Mouse (Mus musculus) midbrain, embryonic 13.5 days (tissue): ENCODE data around the gene Ddx10. TPM values are rescaled to one million over a fixed set of nuclear protein-coding genes. Genes with fewer than 3 reads are reported as not detected.
"Not testable (repeated sequence)": the region's sequence is repeated elsewhere in the genome, so short reads cannot be mapped to it uniquely, and the experiment has no call there.

Source experiments
- ATAC-seq: fragments of 200-750 bp; cut with Nextera tagmentation; 2 replicates; pipeline ENCODE4 v1.8.0; 2017; ENCODE audit warnings: mild to moderate bottlenecking, moderate TSS enrichment, moderate library complexity
- H3K27ac ChIP-seq: fragments of 300-500 bp; sonication (generic); 2 replicates; pipeline ENCODE4 v1.5.1; 2015; ENCODE audit warnings: inconsistent platforms, mild to moderate bottlenecking, moderate library complexity
- H3K27me3 ChIP-seq: fragments of 300-500 bp; sonication (generic); 2 replicates; pipeline ENCODE4 v1.6.1; 2015; ENCODE audit warnings: mild to moderate bottlenecking, inconsistent platforms
- H3K36me3 ChIP-seq: fragments of 300-500 bp; sonication (generic); 2 replicates; pipeline ENCODE4 v1.6.1; 2015; ENCODE audit warnings: mild to moderate bottlenecking, inconsistent platforms
- H3K4me1 ChIP-seq: fragments of 300-500 bp; sonication (generic); replicated peaks from 2 replicates; pipeline ENCODE4 v1.6.1; 2015; ENCODE audit warnings: inconsistent platforms
- H3K4me2 ChIP-seq: fragments of 300-500 bp; sonication (generic); replicated peaks from 2 replicates; pipeline ENCODE4 v1.6.1; 2015; ENCODE audit warnings: moderate library complexity, mild to moderate bottlenecking, inconsistent platforms
- H3K4me3 ChIP-seq: fragments of 300-500 bp; sonication (generic); replicated peaks from 2 replicates; pipeline ENCODE4 v1.5.1; 2015; ENCODE audit warnings: mild to moderate bottlenecking, inconsistent platforms
- H3K9ac ChIP-seq: fragments of 300-500 bp; sonication (generic); replicated peaks from 2 replicates; pipeline ENCODE4 v1.6.1; 2015; ENCODE audit warnings: mild to moderate bottlenecking, inconsistent platforms
- H3K9me3 ChIP-seq: fragments of 300-500 bp; sonication (generic); 2 replicates; pipeline ENCODE4 v1.6.1; 2016; ENCODE audit warnings: mild to moderate bottlenecking, inconsistent platforms
- WGBS: fragments of 180-500 bp; shearing (Covaris S2); methylation state at CpG from one replicate; pipeline ENCODE4 v1.1.7; 2015; 5-methylcytosine and 5-hydroxymethylcytosine counted together
- polyA plus RNA-seq: library from polyadenylated mRNA; unstranded; fragments of >200 nt; fragmentation: Nextera tagmentation; extraction: Ambion mirVana; gene quantifications from 2 replicates; pipeline ENCODE4 v1.2.1, GENCODE M21; 2015

Ddx10 gene
- polyA plus RNA-seq, 1 experiment from 2014 or later: 25.0 TPM

DNA sequence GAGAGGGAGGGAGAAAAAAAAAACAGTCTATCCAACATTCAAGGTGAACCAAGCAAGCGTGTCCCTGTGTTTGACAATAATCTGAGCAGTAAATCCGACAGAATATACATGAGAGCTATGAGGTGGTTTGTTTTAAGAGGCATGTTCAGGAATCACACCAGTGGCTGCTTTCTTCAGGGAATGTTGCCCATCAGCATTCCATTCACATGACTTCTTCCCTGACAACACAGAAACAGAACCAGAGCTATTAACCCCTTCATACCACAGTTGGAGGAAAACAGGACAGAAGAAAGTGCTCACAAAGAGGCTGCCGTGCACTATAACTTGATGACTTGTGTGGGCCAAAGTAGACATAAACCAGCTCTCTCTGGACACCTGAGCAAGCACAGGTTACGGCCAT is 16.5 kb upstream of the Ddx10 start:
- H3K36me3 ChIP-seq: no peaks in the 10 kb centered on the region
- no peaks in the 10 kb centered on the region for H3K9me3 ChIP-seq
- no peak overlapping the region for H3K4me3 ChIP-seq
- H3K4me1 ChIP-seq: no peaks in the 10 kb centered on the region
- H3K27me3 ChIP-seq: no peaks in the 10 kb centered on the region
- no peak overlapping the region for H3K4me2 ChIP-seq
- no peak overlapping the region for H3K9ac ChIP-seq
- ATAC-seq: no peak
- WGBS: 76% methylated on average over 4 of the region's 4 CpGs
- no peak overlapping the region for H3K27ac ChIP-seq

DNA sequence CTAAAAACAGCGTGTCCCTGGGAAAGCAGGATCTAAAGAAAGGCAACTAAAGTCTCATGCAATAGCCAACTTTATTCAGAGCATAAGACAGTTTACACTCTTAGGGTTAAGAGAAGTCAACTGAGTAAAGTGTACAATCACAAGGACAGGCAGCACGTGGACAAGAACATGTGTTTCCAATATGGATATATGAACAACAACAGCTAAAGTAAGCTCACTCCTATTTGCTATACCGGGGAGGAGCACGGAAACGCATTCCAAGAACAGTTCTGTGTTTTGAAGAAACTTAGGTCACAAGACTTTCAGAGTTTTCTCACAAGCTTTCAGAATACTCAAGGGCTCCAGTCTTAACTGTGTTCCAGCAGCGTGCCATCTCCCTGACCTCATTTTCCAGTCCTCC is 10.3 kb upstream of the Ddx10 start:
- WGBS: 44% methylated on average over 6 of the region's 6 CpGs
- no peak overlapping the region for H3K27ac ChIP-seq
- no peak overlapping the region for H3K4me2 ChIP-seq
- H3K27me3 ChIP-seq: no peaks in the 10 kb centered on the region
- H3K4me1 ChIP-seq: peaks cover 6% of the 10 kb centered on the region; the same call in 1 of the 2 replicates
- H3K9me3 ChIP-seq: no peaks in the 10 kb centered on the region
- no peaks in the 10 kb centered on the region for H3K36me3 ChIP-seq
- 0 out of 2 replicates have a peak overlapping the region, but pooled peaks have one; percentile 8 for H3K9ac ChIP-seq
- ATAC-seq: no peak
- H3K4me3 ChIP-seq: no peak overlapping the region

DNA sequence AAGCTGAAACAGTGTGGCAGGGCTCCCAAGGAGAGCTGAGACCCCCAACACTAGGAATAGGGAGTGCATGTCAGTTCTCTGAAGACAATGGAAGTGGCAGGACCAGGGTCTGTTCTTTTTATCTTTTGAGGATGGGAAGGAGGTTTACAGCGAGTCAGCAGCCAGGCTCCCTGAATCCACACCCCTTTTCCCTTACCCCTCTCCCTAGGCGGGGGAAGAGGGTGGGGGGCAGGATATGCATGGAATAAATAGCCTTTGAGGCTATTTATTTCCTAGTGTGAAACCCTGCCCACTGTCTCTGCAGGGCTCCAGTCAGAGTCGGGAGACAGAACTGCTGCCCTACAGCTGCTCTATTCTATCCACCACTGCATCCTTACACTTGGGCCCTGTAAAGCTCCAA is 9.9 kb upstream of the Ddx10 start:
- no peak for ATAC-seq
- Histone ChIP-seq H3K4me3 (no peak overlapping the region), H3K9ac (peak overlapping the region; percentile 8; the same call in 1 of the 2 replicates)

DNA sequence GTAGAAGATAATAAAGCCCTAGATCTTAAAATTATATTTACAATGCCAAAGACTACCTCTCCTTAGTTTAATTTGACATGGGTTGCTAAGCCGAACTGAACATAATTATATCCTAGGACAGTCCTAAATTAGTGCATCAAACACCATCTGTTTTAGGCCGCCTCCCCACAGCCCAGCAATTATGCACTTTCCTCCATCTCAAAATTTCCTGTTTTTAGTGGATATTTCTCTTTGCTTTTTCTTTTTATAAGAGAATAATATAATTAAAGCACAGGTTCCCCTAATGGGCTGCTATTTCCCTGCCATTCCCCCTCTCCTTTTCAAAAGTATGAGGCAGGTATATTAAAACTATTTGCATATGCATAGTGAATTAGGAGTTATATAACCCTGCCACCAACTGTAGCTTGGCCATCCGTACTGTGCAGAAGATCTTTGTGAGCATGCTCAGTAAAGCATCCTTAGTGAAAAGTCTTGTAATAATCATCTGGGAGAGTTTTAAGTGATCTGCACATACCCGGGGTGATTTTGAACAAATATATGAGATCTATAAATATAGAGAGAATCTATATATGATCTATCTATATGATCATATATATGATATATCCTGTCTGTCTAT is 8.9 kb upstream of the Ddx10 start:
- no peak for ATAC-seq
- WGBS: 87% methylated on average over 4 of the region's 4 CpGs

More for the DNA sequence above, 9.9 kb upstream of the Ddx10 start:
- WGBS: 0% methylated on average over 3 of the region's 3 CpGs
- no peaks in the 10 kb centered on the region for H3K36me3 ChIP-seq
- H3K27me3 ChIP-seq: no peaks in the 10 kb centered on the region
- peaks cover 6% of the 10 kb centered on the region; the same call in 1 of the 2 replicates for H3K4me1 ChIP-seq
- no peaks in the 10 kb centered on the region for H3K9me3 ChIP-seq
- H3K27ac ChIP-seq: no peak overlapping the region
- H3K4me2 ChIP-seq: no peak overlapping the region

DNA sequence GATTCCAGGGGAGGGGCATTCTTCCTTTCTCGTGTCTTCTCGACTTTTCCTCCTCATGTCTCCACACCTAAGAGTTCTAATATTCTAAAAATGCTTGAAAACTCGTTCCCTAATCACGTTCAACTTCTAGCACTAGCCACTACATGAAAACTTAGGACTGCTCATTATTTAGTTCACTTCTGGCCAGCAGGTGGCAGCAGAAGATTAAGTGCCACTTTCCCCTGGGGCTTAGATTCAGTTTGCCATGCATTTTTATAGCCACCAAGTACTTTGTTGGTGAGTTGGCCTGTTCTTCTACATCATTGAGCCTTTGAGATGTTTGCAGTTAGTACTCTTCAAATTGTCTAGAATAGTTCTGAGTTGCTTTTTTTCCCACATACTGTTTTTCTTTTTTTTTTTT is 6.5 kb upstream of the Ddx10 start:
- 12% methylated on average over 4 of the region's 4 CpGs for WGBS
- Histone ChIP-seq H3K4me1 (peaks cover 6% of the 10 kb centered on the region; the same call in 1 of the 2 replicates), H3K4me2 (no peak overlapping the region), H3K4me3 (no peak overlapping the region), H3K27ac (no peak overlapping the region), H3K9me3 (no peaks in the 10 kb centered on the region), H3K27me3 (no peaks in the 10 kb centered on the region), H3K36me3 (no peaks in the 10 kb centered on the region), H3K9ac (no peak overlapping the region)
- 0 out of 2 replicates have a peak, but pooled peaks have one; percentile 34 for ATAC-seq

More for the DNA sequence above, 8.9 kb upstream of the Ddx10 start:
- Histone ChIP-seq H3K4me2 (no peak overlapping the region), H3K4me3 (no peak overlapping the region), H3K27me3 (no peaks in the 10 kb centered on the region), H3K9me3 (no peaks in the 10 kb centered on the region), H3K4me1 (peaks cover 6% of the 10 kb centered on the region; the same call in 1 of the 2 replicates), H3K27ac (no peak overlapping the region), H3K36me3 (no peaks in the 10 kb centered on the region), H3K9ac (no peak overlapping the region)

DNA sequence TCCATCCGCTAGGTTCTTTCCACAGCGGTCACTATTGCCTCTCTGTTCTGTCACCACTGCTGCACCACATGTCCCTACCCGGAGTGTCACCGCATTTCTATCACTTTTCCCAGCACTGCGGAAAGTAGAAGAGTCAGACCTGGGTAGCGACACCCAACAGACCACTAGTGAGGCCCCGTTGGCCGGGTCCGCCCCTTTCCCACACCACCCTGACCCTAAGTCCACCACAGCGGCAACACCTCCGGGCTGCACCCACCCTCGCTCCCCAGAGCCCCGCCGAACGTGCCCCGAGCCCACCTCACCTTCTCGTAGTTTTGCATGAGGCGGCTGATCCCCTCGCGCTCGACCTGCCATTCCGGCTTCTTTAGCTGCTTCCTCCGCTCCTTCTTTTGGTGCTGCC is 337 bp downstream of the Ddx10 start:
- ATAC-seq: peak; percentile 71
- H3K27ac ChIP-seq: no peak overlapping the region
- peaks cover 18% of the 10 kb centered on the region for H3K4me1 ChIP-seq
- 1% methylated on average over 23 of the region's 23 CpGs for WGBS
- no peaks in the 10 kb centered on the region for H3K36me3 ChIP-seq
- no peaks in the 10 kb centered on the region for H3K27me3 ChIP-seq
- H3K9me3 ChIP-seq: no peaks in the 10 kb centered on the region
- H3K4me3 ChIP-seq: peak overlapping the region; percentile 76
- H3K4me2 ChIP-seq: peak overlapping the region; percentile 95
- H3K9ac ChIP-seq: peak overlapping the region; percentile 78

DNA sequence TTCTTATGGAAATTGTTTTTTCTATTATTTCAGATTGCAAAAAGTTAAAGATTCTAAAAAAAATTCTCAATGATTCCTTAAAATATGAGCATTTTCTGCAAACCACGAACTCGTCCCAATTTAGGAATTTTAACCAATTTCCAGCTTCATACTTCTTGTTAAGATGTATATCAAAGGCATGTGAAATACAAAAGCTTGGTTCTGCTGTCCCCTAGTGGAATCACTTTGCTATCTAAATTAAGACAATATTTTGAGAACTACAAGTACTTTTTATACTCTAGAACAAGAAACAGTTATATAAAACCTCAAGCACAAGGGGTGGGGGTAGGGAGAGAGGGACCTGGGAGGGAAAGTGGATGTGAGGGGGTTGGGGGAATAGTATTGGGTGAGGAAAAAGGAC is 29.7 kb downstream of the Ddx10 start:
- Histone ChIP-seq H3K9me3 (no peaks in the 10 kb centered on the region), H3K4me1 (no peaks in the 10 kb centered on the region), H3K36me3 (peaks cover 10% of the 10 kb centered on the region), H3K27me3 (no peaks in the 10 kb centered on the region), H3K4me2 (no peak overlapping the region), H3K27ac (no peak overlapping the region), H3K9ac (no peak overlapping the region), H3K4me3 (no peak overlapping the region)
- no peak for ATAC-seq
- 89% methylated on average over 2 of the region's 2 CpGs for WGBS

DNA sequence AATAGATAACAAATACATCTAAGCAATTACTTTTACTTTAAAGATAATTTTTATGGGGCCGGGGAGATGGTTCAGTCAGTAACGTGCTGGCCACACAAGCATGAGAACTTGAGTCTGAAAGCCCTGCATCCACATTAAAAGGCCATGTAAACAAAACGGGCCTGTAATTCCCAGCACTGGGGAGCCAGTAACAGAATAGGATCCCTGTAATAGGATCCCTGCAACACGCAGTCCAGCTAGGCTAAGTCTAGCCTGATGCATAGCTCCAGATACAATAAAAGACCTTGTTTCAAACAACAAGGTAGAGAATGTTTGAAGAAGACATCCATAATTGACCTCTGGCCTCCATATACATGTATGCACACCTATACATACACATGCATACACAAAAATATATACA is 39.6 kb downstream of the Ddx10 start:
- Histone ChIP-seq H3K4me3 (no peak overlapping the region), H3K4me1 (no peaks in the 10 kb centered on the region), H3K9ac (no peak overlapping the region), H3K27me3 (no peaks in the 10 kb centered on the region), H3K4me2 (no peak overlapping the region), H3K27ac (no peak overlapping the region), H3K9me3 (no peaks in the 10 kb centered on the region), H3K36me3 (peaks cover 14% of the 10 kb centered on the region)
- ATAC-seq: no peak
- 80% methylated on average over 4 of the region's 4 CpGs for WGBS

DNA sequence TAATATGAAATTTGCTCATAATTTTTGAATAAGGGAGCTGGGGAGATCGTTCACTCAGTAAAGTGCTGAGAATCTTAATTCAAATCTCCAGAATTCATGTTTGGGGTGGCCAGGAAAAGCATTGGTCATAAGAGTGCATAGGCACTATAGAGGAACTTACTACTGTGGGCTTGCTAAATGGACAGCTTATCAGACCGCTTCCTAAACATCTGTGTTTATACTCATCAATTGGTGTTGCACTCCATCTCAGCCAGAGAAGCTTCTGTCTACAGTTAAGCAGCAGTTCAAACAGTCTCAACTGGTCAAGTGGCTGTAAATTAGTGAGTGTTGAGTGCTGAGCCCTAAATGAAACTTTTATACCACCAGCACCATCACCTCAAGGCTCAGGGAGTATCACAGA is 73.3 kb downstream of the Ddx10 start:
- H3K36me3 ChIP-seq: no peaks in the 10 kb centered on the region
- H3K27me3 ChIP-seq: no peaks in the 10 kb centered on the region
- ATAC-seq: no peak
- H3K4me2 ChIP-seq: no peak overlapping the region
- no peaks in the 10 kb centered on the region for H3K9me3 ChIP-seq
- no peak overlapping the region for H3K27ac ChIP-seq
- no peak overlapping the region for H3K9ac ChIP-seq
- H3K4me1 ChIP-seq: no peaks in the 10 kb centered on the region
- 94% methylated on average over 2 of the region's 2 CpGs for WGBS
- H3K4me3 ChIP-seq: no peak overlapping the region

DNA sequence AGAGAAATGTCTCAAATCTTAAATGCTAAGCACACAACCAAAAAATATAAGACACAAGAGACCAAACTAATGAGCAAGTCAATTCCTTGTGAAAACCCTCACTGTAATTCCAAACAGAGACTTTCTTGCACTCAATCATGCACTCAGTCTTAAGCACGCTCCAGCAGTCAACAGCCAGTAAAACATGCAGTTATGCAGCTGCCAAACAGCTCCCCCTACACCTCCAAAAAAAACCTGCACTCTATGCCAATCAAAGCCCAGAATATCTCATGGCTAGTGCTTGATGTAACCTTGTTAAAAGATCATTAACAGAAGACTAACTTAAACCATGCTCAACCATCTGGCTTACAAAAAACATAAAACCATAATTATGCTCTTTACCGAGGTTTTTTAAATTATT is 74.6 kb downstream of the Ddx10 start:
- Histone ChIP-seq H3K4me2 (no peak overlapping the region), H3K27ac (no peak overlapping the region), H3K4me1 (no peaks in the 10 kb centered on the region), H3K36me3 (no peaks in the 10 kb centered on the region), H3K4me3 (no peak overlapping the region), H3K9ac (no peak overlapping the region), H3K27me3 (no peaks in the 10 kb centered on the region), H3K9me3 (no peaks in the 10 kb centered on the region)
- 72% methylated on average over 2 of the region's 2 CpGs for WGBS
- ATAC-seq: no peak

DNA sequence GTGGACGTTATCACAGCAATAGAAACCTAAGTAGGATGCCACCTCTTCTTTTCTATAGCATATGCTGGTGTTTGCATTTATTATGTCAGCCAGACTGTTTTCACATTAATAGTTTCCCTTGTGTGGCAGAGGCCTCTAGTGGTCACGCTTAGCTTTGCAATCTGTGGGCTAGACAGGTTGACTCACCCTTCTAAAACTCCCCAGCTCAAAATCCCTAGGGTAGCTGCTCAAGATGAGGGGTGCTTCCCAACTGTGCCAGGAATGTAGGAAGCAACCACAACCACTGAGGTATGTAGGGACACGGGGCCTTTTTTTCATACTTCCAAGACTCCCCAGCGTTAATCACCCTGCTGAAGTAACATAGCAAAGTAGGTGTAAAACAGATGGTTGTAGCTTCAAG is 103.6 kb downstream of the Ddx10 start:
- Histone ChIP-seq H3K36me3 (no peaks in the 10 kb centered on the region), H3K9me3 (no peaks in the 10 kb centered on the region), H3K4me3 (no peak overlapping the region), H3K9ac (no peak overlapping the region), H3K4me2 (no peak overlapping the region), H3K27ac (no peak overlapping the region), H3K4me1 (no peaks in the 10 kb centered on the region), H3K27me3 (no peaks in the 10 kb centered on the region)
- 38% methylated on average over 4 of the region's 4 CpGs for WGBS
- no peak for ATAC-seq

DNA sequence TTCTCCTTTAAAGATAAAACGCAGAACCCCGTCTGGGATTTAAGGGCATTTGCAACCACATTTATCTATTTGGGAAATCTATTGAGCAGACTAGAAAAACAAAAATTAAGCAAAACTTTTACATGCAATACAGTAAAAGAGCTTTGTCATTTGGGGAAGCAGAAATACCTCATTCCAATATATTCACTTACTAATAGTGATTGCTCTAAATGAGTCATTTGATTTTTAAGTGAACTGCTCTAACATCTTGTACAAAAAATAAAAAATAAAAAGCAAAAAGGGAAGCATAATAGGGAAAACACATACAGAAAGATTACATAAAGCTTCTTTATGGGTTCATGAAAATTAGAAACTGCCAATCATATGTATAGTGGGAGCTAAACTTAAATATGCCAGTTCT is 104.3 kb downstream of the Ddx10 start:
- Histone ChIP-seq H3K27ac (no peak overlapping the region), H3K36me3 (no peaks in the 10 kb centered on the region), H3K9ac (no peak overlapping the region), H3K4me2 (no peak overlapping the region), H3K4me1 (no peaks in the 10 kb centered on the region), H3K4me3 (no peak overlapping the region), H3K9me3 (no peaks in the 10 kb centered on the region), H3K27me3 (no peaks in the 10 kb centered on the region)
- WGBS: 81% methylated on average over 2 of the region's 2 CpGs
- ATAC-seq: no peak

DNA sequence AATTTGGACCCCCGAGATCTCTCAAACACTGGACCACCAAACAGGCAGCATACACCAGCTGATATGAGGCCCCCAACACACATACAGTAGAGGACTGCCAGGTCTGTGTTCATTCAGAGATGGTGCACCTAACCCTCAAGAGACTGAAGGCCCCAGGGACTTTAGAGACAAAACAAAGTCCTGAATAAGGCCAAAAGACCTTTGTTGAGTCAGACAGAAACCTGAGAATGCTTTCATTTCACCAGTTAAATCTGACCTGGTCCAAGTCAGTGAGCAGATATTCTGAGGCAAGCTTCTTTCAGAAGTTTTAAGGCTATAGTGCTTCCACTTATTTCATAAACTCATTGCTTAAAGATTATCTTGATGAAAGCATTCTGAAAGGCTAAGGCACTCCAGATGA is 105.4 kb downstream of the Ddx10 start:
- H3K4me3 ChIP-seq, H3K9me3 ChIP-seq, H3K27ac ChIP-seq, ATAC-seq, H3K36me3 ChIP-seq, H3K4me2 ChIP-seq, H3K9ac ChIP-seq, H3K27me3 ChIP-seq, H3K4me1 ChIP-seq: not testable (repeated sequence)
- WGBS: 71% methylated on average over 1 of the region's 1 CpGs
